Mouse (Mus musculus): ENCODE data around the gene Syn3.

- no peak for TF ChIP-seq CTCF (IDR thresholded peaks at IDR 0.05; ENCODE audit: extremely low read depth, insufficient read depth, low read length)
- no peak for TF ChIP-seq POLR2A (IDR thresholded peaks at IDR 0.05; ENCODE audit: extremely low read depth, insufficient read depth, low read length)
Observed at GRCm38 (mm10) chr10:86312976-86313375, 185.7 kb downstream of the Syn3 start.

All from cortical plate, adult 2 months (tissue).